Mouse (Mus musculus): Measurements from ENCODE around the gene Itpk1. TPM values are rescaled to one million over a fixed set of nuclear protein-coding genes. Genes with fewer than 3 reads are reported as not detected.
A peak's percentile ranks its signal among the peaks of the same experiment; 100 is the strongest.

Itpk1 gene
- polyA plus RNA-seq, 1 experiment from 2014 or later = 8.8 TPM

DNA sequence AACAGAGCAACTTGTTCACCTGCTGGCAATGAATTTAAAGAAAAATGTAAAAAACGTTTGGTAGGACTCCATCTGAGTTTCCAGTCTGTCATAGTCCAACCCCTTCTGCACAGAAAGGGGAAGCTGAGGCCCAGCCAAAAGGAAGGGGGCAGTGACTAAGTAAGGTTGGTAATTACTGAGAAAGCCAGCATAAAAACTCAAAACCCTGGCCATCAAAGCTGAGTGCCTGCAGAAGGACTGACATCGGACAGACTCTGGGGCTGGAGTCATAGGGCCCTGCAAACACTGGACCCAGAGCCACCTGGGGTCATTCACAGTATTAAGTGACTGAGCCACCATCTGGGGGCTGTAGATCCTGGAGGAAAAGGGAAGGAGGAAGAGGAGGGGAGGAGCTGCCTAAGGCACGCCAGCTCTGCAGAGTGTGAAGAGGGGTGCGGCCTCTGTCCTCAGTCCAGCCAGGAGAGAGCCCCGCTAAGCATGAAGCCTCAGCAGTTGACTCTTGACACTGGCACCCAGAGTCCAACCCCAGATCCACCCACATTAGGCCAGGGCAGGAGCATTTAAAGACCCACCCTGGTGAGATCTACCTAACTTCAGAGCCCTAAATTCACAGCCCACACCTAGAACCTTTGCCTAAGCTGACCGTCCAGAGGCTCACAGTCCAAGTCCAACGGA lies 58.0 kb downstream of the Itpk1 start:
- no peaks in the 10 kb centered on the region for H3K36me3 ChIP-seq (ENCODE audit: control insufficient read depth, insufficient read depth)
- H3K27ac ChIP-seq (ENCODE audit: low read length) = peak overlapping the region; percentile 28; the same call in 1 of the 2 replicates
- H3K4me1 ChIP-seq (ENCODE audit: control insufficient read depth, insufficient read depth, low read length) = peaks cover 47% of the 10 kb centered on the region
- H3K27me3 ChIP-seq (ENCODE audit: control insufficient read depth, insufficient read depth, low read length) = no peaks in the 10 kb centered on the region
- no peaks in the 10 kb centered on the region for H3K9me3 ChIP-seq (replicated peaks; ENCODE audit: control insufficient read depth, low read length)
- WGBS = 83% methylated on average over 7 of the region's 7 CpGs
- no peak overlapping the region for H3K9ac ChIP-seq (ENCODE audit: low read length)
- H3K4me2 ChIP-seq (ENCODE audit: low read depth, low read length) = no peak overlapping the region
- no peak for ATAC-seq (replicated peaks; ENCODE audit: extremely low read depth, insufficient read depth, low FRiP score)
- no peak overlapping the region for H3K4me3 ChIP-seq (ENCODE audit: low read length)

DNA sequence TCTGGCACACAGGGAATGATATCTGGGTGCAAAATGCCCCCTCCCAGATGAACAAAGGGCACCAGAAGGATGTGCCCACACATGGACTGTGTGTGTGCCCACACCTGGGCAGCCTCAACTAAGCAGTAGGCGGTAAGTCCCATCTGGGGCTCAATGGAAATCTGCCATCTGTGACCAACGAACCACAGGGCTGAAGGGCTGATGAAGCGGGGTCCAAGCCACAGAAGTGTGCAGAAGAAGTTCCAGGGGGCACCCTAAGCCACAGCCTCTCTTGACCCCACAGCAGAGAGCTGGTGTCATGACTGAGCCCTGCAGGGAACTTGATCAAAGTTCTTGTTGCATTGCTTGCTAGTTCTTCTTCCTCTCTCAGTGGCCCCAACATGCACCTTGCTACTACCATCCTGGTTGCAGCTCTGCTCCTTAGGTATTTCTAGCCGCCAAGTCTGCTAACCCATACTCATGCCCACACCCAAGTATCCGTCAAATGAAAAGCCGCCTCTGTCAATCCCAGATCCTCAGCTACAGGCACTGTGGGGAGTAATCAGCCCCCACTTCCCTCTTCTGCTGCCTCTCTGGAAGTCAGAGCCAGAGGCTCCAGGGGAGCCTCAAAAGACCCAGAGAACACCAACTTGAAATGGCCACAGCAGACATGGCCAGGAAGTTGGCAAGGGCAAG lies 58.7 kb downstream of the Itpk1 start:
- 81% methylated on average over 6 of the region's 6 CpGs for WGBS

DNA sequence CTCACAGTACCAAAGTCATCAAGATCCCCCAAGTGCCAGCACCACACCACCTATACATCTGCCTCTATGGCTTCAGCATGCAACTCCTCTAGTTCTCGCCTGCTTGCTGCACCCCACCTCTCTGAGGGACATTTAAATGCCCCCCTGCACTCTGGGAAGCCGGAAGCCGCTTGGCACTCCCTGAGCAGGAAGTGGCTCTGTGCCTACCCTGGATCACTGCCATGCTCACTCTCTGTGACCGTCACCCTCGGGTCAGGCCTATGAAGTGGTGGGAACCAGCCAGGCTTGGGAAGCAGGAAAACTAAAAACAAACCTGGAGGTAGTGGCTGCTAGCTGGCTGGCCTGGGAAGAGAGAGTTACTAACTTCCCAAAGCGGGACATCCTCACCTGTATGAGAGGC lies 61.4 kb downstream of the Itpk1 start:
- Histone ChIP-seq H3K4me3 (ENCODE audit: low read length) (no peak overlapping the region), H3K27ac (ENCODE audit: low read length) (no peak overlapping the region), H3K9ac (ENCODE audit: low read length) (0 out of 2 replicates have a peak overlapping the region, but pooled peaks have one; percentile 22), H3K4me2 (ENCODE audit: low read depth, low read length) (no peak overlapping the region), H3K27me3 (ENCODE audit: control insufficient read depth, insufficient read depth, low read length) (no peaks in the 10 kb centered on the region), H3K9me3 (replicated peaks; ENCODE audit: control insufficient read depth, low read length) (no peaks in the 10 kb centered on the region), H3K4me1 (ENCODE audit: control insufficient read depth, insufficient read depth, low read length) (peaks cover 33% of the 10 kb centered on the region), H3K36me3 (ENCODE audit: control insufficient read depth, insufficient read depth) (no peaks in the 10 kb centered on the region)
- ATAC-seq (replicated peaks; ENCODE audit: extremely low read depth, insufficient read depth, low FRiP score) = no peak
- WGBS = 52% methylated on average over 6 of the region's 6 CpGs

More for the DNA sequence above, 58.7 kb downstream of the Itpk1 start:
- no peaks in the 10 kb centered on the region for H3K9me3 ChIP-seq (replicated peaks; ENCODE audit: control insufficient read depth, low read length)
- no peak overlapping the region for H3K9ac ChIP-seq (ENCODE audit: low read length)
- H3K27me3 ChIP-seq (ENCODE audit: control insufficient read depth, insufficient read depth, low read length) = no peaks in the 10 kb centered on the region
- no peaks in the 10 kb centered on the region for H3K36me3 ChIP-seq (ENCODE audit: control insufficient read depth, insufficient read depth)
- no peak overlapping the region for H3K4me2 ChIP-seq (ENCODE audit: low read depth, low read length)
- no peak for ATAC-seq (replicated peaks; ENCODE audit: extremely low read depth, insufficient read depth, low FRiP score)
- peaks cover 41% of the 10 kb centered on the region for H3K4me1 ChIP-seq (ENCODE audit: control insufficient read depth, insufficient read depth, low read length)
- H3K27ac ChIP-seq (ENCODE audit: low read length) = peak overlapping the region; percentile 28; the same call in 1 of the 2 replicates
- H3K4me3 ChIP-seq (ENCODE audit: low read length) = no peak overlapping the region

DNA sequence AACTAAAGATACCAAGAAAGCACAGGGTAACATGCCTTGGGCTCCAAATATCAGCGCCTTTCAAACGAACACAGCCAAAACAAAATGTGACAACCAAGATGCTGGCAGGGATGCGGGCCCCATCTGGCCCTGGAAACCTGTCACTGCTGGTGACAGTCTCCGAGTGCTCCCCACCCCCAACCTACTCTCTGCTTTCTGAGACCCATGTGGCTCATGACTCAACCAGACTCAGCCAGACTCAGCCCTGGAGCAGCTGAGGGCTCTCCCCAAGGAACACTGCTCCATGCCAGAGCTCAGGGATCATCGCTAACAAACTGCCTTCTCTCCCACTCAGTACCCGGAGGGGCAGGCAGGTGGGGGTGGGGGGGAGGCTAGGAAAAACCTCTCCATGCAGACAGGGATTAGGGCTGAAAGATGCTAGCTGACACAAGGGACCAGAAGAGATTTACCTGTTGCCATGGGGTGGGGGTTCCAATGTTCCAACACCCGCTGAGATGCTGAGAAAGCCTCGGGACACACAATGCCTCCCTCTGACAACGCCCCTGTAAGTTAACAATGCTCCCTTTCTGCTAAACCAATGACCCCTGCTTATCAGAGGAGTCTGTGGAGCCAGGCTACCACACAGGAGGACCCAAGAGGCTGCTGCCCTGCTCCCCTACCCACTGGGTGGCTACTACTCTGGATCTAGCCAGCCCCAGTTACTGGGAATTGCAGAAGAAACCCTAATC lies 64.1 kb downstream of the Itpk1 start:
- WGBS = 43% methylated on average over 9 of the region's 9 CpGs
- Histone ChIP-seq H3K4me3 (ENCODE audit: low read length) (no peak overlapping the region), H3K36me3 (ENCODE audit: control insufficient read depth, insufficient read depth) (no peaks in the 10 kb centered on the region), H3K27ac (ENCODE audit: low read length) (no peak overlapping the region), H3K4me2 (ENCODE audit: low read depth, low read length) (no peak overlapping the region), H3K27me3 (ENCODE audit: control insufficient read depth, insufficient read depth, low read length) (no peaks in the 10 kb centered on the region), H3K9me3 (replicated peaks; ENCODE audit: control insufficient read depth, low read length) (no peaks in the 10 kb centered on the region), H3K4me1 (ENCODE audit: control insufficient read depth, insufficient read depth, low read length) (peaks cover 13% of the 10 kb centered on the region), H3K9ac (ENCODE audit: low read length) (no peak overlapping the region)
- ATAC-seq (replicated peaks; ENCODE audit: extremely low read depth, insufficient read depth, low FRiP score) = no peak

DNA sequence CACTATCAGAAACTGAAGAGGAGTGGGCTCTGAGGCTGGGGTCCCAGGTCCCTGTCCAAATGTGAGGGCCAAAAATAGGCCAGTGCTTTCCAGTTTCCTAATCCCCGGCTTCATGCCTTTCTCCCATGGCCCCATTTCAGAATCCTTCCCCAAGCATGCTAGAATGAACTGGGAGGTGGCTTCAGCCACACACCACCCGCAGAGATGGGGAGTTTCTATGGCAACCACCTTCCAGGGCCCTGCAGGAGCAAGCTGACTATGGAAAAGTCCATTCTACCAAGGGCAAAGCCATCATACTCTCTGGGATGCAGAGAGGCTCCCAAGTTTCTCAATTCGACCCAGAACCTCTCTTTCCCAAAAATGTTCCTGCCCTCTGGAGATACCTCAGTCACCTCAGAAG lies 65.9 kb downstream of the Itpk1 start:
- Histone ChIP-seq H3K4me2 (ENCODE audit: low read depth, low read length) (no peak overlapping the region), H3K36me3 (ENCODE audit: control insufficient read depth, insufficient read depth) (no peaks in the 10 kb centered on the region), H3K4me3 (ENCODE audit: low read length) (no peak overlapping the region), H3K4me1 (ENCODE audit: control insufficient read depth, insufficient read depth, low read length) (peaks cover 11% of the 10 kb centered on the region), H3K27ac (ENCODE audit: low read length) (no peak overlapping the region), H3K9me3 (replicated peaks; ENCODE audit: control insufficient read depth, low read length) (no peaks in the 10 kb centered on the region), H3K9ac (ENCODE audit: low read length) (no peak overlapping the region), H3K27me3 (ENCODE audit: control insufficient read depth, insufficient read depth, low read length) (no peaks in the 10 kb centered on the region)
- no peak for ATAC-seq (replicated peaks; ENCODE audit: extremely low read depth, insufficient read depth, low FRiP score)
- WGBS = 74% methylated on average over 3 of the region's 3 CpGs

DNA sequence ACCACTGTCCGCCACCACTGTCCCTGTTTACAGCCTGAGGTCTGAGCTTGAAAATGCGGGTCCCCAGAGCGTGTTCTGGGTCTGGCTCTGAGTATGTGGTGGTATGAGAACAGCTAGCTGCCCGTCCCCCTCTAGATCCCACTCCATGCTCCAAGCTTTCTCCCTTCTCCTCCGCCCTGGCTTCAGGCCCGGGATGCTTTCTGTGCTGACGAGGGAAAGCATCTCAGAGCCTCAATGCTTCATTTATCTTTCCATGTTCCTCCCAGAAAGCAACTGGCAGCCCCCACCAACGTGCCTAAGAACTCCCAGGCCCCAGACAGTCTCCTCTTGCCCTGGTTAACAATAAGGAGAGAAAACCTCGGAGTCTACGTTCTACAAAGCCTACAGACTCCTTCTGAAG lies 67.5 kb downstream of the Itpk1 start:
- WGBS = 82% methylated on average over 10 of the region's 10 CpGs
- ATAC-seq (replicated peaks; ENCODE audit: extremely low read depth, insufficient read depth, low FRiP score) = no peak
- no peaks in the 10 kb centered on the region for H3K36me3 ChIP-seq (ENCODE audit: control insufficient read depth, insufficient read depth)

DNA sequence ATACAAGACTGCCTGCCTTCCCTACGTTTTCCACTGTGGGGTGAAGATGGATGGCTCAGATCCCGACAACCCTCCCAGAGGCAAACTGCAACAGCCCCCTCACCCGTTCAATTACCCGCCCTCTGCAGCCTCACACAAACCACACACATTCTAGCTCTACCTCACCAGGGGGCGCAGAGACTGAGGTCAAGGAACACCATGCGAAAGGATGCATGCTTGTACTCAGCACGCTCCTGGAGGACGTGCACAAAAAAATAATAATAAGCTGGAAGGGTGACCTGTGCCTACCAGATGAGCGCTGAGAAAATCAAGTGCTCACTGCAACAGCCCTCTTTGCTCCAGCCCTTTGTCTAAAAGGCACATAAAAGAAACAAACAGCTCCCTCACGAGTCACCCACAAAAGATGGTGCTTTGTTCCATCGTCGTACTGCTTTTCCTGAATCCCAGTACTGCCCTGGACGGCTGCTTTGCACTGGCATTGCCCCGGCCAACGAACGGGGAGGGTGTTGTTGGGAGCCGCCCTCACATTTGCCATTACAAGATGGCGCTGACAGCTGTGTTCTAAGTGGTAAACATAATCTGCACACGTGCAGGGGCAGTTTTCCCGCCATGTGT lies 70.2 kb downstream of the Itpk1 start:
- Histone ChIP-seq H3K27ac (ENCODE audit: low read length) (no peak overlapping the region), H3K9me3 (replicated peaks; ENCODE audit: control insufficient read depth, low read length) (no peaks in the 10 kb centered on the region), H3K27me3 (ENCODE audit: control insufficient read depth, insufficient read depth, low read length) (no peaks in the 10 kb centered on the region), H3K36me3 (ENCODE audit: control insufficient read depth, insufficient read depth) (no peaks in the 10 kb centered on the region), H3K4me1 (ENCODE audit: control insufficient read depth, insufficient read depth, low read length) (peaks cover 4% of the 10 kb centered on the region), H3K9ac (ENCODE audit: low read length) (no peak overlapping the region), H3K4me3 (ENCODE audit: low read length) (no peak overlapping the region), H3K4me2 (ENCODE audit: low read depth, low read length) (no peak overlapping the region)
- no peak for ATAC-seq (replicated peaks; ENCODE audit: extremely low read depth, insufficient read depth, low FRiP score)
- WGBS = 75% methylated on average over 19 of the region's 20 CpGs

More for the DNA sequence above, 67.5 kb downstream of the Itpk1 start:
- Histone ChIP-seq H3K4me1 (ENCODE audit: control insufficient read depth, insufficient read depth, low read length) (peaks cover 8% of the 10 kb centered on the region), H3K27ac (ENCODE audit: low read length) (no peak overlapping the region), H3K4me2 (ENCODE audit: low read depth, low read length) (no peak overlapping the region), H3K4me3 (ENCODE audit: low read length) (no peak overlapping the region), H3K9ac (ENCODE audit: low read length) (no peak overlapping the region), H3K27me3 (ENCODE audit: control insufficient read depth, insufficient read depth, low read length) (no peaks in the 10 kb centered on the region), H3K9me3 (replicated peaks; ENCODE audit: control insufficient read depth, low read length) (no peaks in the 10 kb centered on the region)

DNA sequence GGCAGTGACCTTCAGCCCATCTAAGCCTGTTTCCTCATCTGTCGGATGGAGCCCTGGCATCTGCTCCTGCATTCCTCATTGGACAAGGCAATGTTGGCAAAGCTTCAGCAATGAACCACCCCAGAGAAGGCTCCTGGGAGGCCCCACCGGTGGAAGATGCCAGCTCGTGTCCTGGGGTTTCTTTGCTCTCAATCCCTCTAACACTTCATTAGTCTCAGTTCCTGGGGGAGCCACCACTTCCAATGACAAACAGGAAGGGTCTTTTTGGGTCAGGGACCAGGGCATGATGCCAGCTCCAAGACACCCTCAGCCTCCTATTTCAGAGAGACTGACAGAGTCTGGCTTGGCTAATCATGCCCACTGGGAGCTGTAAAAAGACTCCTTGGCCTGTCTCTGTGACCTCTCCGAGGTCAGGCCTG lies 71.6 kb downstream of the Itpk1 start:
- 0 out of 2 replicates have a peak, but pooled peaks have one; percentile 14 for ATAC-seq (replicated peaks; ENCODE audit: extremely low read depth, insufficient read depth, low FRiP score)
- Histone ChIP-seq H3K9me3 (replicated peaks; ENCODE audit: control insufficient read depth, low read length) (no peaks in the 10 kb centered on the region), H3K27me3 (ENCODE audit: control insufficient read depth, insufficient read depth, low read length) (no peaks in the 10 kb centered on the region)

More for the DNA sequence above, 71.6 kb downstream of the Itpk1 start:
- WGBS = 46% methylated on average over 4 of the region's 4 CpGs
- Histone ChIP-seq H3K4me1 (ENCODE audit: control insufficient read depth, insufficient read depth, low read length) (peaks cover 4% of the 10 kb centered on the region), H3K27ac (ENCODE audit: low read length) (no peak overlapping the region), H3K36me3 (ENCODE audit: control insufficient read depth, insufficient read depth) (no peaks in the 10 kb centered on the region), H3K9ac (ENCODE audit: low read length) (no peak overlapping the region), H3K4me3 (ENCODE audit: low read length) (no peak overlapping the region), H3K4me2 (ENCODE audit: low read depth, low read length) (no peak overlapping the region)

All from heart, embryonic 16.5 days (tissue).